Mouse (Mus musculus) MEL (cell line): ENCODE measurements around the gene Zbtb43. TPM values are rescaled to one million over a fixed set of nuclear protein-coding genes. Genes with fewer than 3 reads are reported as not detected.

Experiments used
- DNase-seq: peaks from one replicate; pipeline ENCODE4 v3.0.0; 2011; ENCODE audit warnings: low read depth, low spot score
- H3K27ac ChIP-seq: 2 replicates; pipeline ENCODE4 v1.5.1; 2012; ENCODE audit warnings: low read depth, mild to moderate bottlenecking, control low read depth, low read length, moderate library complexity; ENCODE audit not compliant: control insufficient read depth
- H3K27me3 ChIP-seq, 2 experiments: fragments of 150-350 bp in 1 of 2; sonication (generic) in 1 of 2; 2 replicates each; pipeline ENCODE4 v1.6.1; 2012; ENCODE audit warnings: low read length in 2 of 2, mild to moderate bottlenecking in 2 of 2, improper control_type of control experiment in 1 of 2, moderate library complexity in 1 of 2; ENCODE audit not compliant: insufficient read depth in 2 of 2, control insufficient read depth in 1 of 2
- H3K36me3 ChIP-seq, 2 experiments: 2 replicates each; pipeline ENCODE4 v1.6.1; 2012 to 2014; ENCODE audit warnings: low read length in 2 of 2, improper control_type of control experiment in 1 of 2, inconsistent platforms in 1 of 2, mild to moderate bottlenecking in 1 of 2; ENCODE audit not compliant: insufficient read depth in 2 of 2, control insufficient read depth in 1 of 2
- H3K4me1 ChIP-seq, 2 experiments: fragments of 150-350 bp in 1 of 2; sonication (generic) in 1 of 2; 2 replicates each; pipeline ENCODE4 v1.6.1; 2012; ENCODE audit warnings: low read length in 2 of 2, improper control_type of control experiment in 1 of 2, mild to moderate bottlenecking in 1 of 2; ENCODE audit not compliant: insufficient read depth in 2 of 2, control insufficient read depth in 1 of 2
- H3K4me3 ChIP-seq, 2 experiments: fragments of 150-350 bp in 1 of 2; sonication (generic) in 1 of 2; 2 replicates each; pipeline ENCODE4 v1.5.1; 2012; ENCODE audit warnings: low read depth in 2 of 2, low read length in 2 of 2, mild to moderate bottlenecking in 2 of 2, moderate library complexity in 2 of 2, control low read depth in 1 of 2, improper control_type of control experiment in 1 of 2; ENCODE audit not compliant: control insufficient read depth in 1 of 2, insufficient read depth in 1 of 2
- H3K79me2 ChIP-seq: 2 replicates; pipeline ENCODE4 v1.6.1; 2012; ENCODE audit warnings: mild to moderate bottlenecking, low read length, moderate library complexity; ENCODE audit not compliant: control insufficient read depth, poor library complexity, insufficient read depth
- H3K9ac ChIP-seq: 2 replicates; pipeline ENCODE4 v1.6.1; 2012; ENCODE audit warnings: low read depth, mild to moderate bottlenecking, control low read depth, low read length, moderate library complexity; ENCODE audit not compliant: control insufficient read depth, poor library complexity, severe bottlenecking
- H3K9me3 ChIP-seq: fragments of 150-350 bp; sonication (generic); replicated peaks from 2 replicates; pipeline ENCODE4 v1.6.1; 2012; ENCODE audit warnings: mild to moderate bottlenecking, low read length, improper control_type of control experiment, moderate library complexity; ENCODE audit not compliant: insufficient read depth
- CHD2 ChIP-seq: IDR thresholded peaks from 2 replicates; pipeline ENCODE4 v1.6.1; 2011; ENCODE audit warnings: low read length, improper control_type of control experiment
- CTCF ChIP-seq, 3 experiments: IDR thresholded peaks in 2 of 3; conservative IDR thresholded peaks in 1 of 3; 2 replicates each; pipeline ENCODE4 v1.5.1; 2011 to 2012; ENCODE audit warnings: low read length in 3 of 3, low read depth in 2 of 3, mild to moderate bottlenecking in 2 of 3, improper control_type of control experiment in 1 of 3, inconsistent platforms in 1 of 3, mixed read lengths in 1 of 3, moderate library complexity in 1 of 3; ENCODE audit not compliant: control insufficient read depth in 1 of 3, insufficient read depth in 1 of 3, poor library complexity in 1 of 3, severe bottlenecking in 1 of 3
- ETS1 ChIP-seq: IDR thresholded peaks from 2 replicates; pipeline ENCODE4 v1.6.1; 2012; ENCODE audit warnings: low read depth, mild to moderate bottlenecking, inconsistent platforms, low read length, improper control_type of control experiment, moderate library complexity
- GATA1 ChIP-seq: IDR thresholded peaks from 2 replicates; pipeline ENCODE4 v1.6.1; 2011; ENCODE audit warnings: low read depth, low read length, improper control_type of control experiment
- MAX ChIP-seq: IDR thresholded peaks from 2 replicates; pipeline ENCODE4 v1.6.1; 2011; ENCODE audit warnings: low read length, improper control_type of control experiment
- POLR2A ChIP-seq, 2 experiments: IDR thresholded peaks; 2 replicates each; pipeline ENCODE4 v1.6.1; 2011 to 2012; ENCODE audit warnings: low read length in 2 of 2, mild to moderate bottlenecking in 2 of 2, control low read depth in 1 of 2, improper control_type of control experiment in 1 of 2, low read depth in 1 of 2, moderate library complexity in 1 of 2; ENCODE audit not compliant: control insufficient read depth in 1 of 2, insufficient read depth in 1 of 2, poor library complexity in 1 of 2
- RAD21 ChIP-seq: IDR thresholded peaks from 2 replicates; pipeline ENCODE4 v1.6.1; 2011; ENCODE audit warnings: mild to moderate bottlenecking, low read depth, low read length, improper control_type of control experiment
- SMC3 ChIP-seq: IDR thresholded peaks from 2 replicates; pipeline ENCODE4 v1.6.1; 2011; ENCODE audit warnings: low read depth, low read length, improper control_type of control experiment
- TCF12 ChIP-seq: IDR thresholded peaks from 2 replicates; pipeline ENCODE4 v1.6.1; 2014; ENCODE audit warnings: low read depth, mild to moderate bottlenecking, inconsistent platforms, low read length, improper control_type of control experiment, moderate library complexity
- USF1 ChIP-seq: IDR thresholded peaks from 2 replicates; pipeline ENCODE4 v1.6.1; 2014; ENCODE audit warnings: low read depth, mild to moderate bottlenecking, inconsistent platforms, low read length, improper control_type of control experiment, moderate library complexity
- ZC3H11A ChIP-seq: IDR thresholded peaks from 2 replicates; pipeline ENCODE4 v1.6.1; 2012; ENCODE audit warnings: low read depth, mild to moderate bottlenecking, inconsistent platforms, low read length, improper control_type of control experiment
- ZKSCAN1 ChIP-seq: IDR thresholded peaks from 2 replicates; pipeline ENCODE4 v1.6.1; 2012; ENCODE audit warnings: low read depth, mild to moderate bottlenecking, inconsistent platforms, low read length, improper control_type of control experiment, moderate library complexity
- ZMIZ1 ChIP-seq: IDR thresholded peaks from 2 replicates; pipeline ENCODE4 v1.6.1; 2012; ENCODE audit warnings: low read depth, mild to moderate bottlenecking, inconsistent platforms, low read length, improper control_type of control experiment, moderate library complexity
- ZNF384 ChIP-seq: IDR thresholded peaks from 2 replicates; pipeline ENCODE4 v1.6.1; 2012; ENCODE audit warnings: low read depth, mild to moderate bottlenecking, inconsistent platforms, low read length, improper control_type of control experiment
- polyA plus RNA-seq, 2 experiments: library from polyadenylated mRNA; stranded (reverse) in 1 of 2; unstranded in 1 of 2; fragments of >175 nt in 1 of 2; fragments of >200 nt in 1 of 2; gene quantifications; 2 replicates each; pipeline versions ENCODE4 v1.2.1 to v1.2.4; 2012; ENCODE audit warnings: low replicate concordance in 2 of 2, low read depth in 1 of 2; ENCODE audit not compliant: insufficient read length in 2 of 2, insufficient read depth in 1 of 2, missing spikeins in 1 of 2
- total RNA-seq: library from RNA; depleted of rRNA; stranded (reverse); fragments of 300-350 nt; gene quantifications from 2 replicates; pipeline ENCODE4 v1.2.3, GENCODE M21; 2012

Gene Zbtb43
- total and polyA plus RNA-seq, 3 experiments: 15.5 to 17.7 TPM; not detected in 1

GRCm38 (mm10) chr2:33436035-33436580 lies 32.3 kb downstream of the Zbtb43 start:
- TF ChIP-seq ZNF384: no peak
- TF ChIP-seq RAD21: no peak
- no peak for TF ChIP-seq USF1
- TF ChIP-seq ETS1: no peak
- no peak for TF ChIP-seq ZKSCAN1
- TF ChIP-seq POLR2A (IDR thresholded peaks at IDR 0.05; ENCODE audit: control insufficient read depth in 1 of 2, insufficient read depth in 1 of 2, low read depth in 1 of 2, low read length in 2 of 2, poor library complexity in 1 of 2): no peak
- no peak for TF ChIP-seq ZC3H11A
- TF ChIP-seq TCF12: no peak
- no peak for TF ChIP-seq MAX
- no peak for TF ChIP-seq CHD2
- no peaks in the 10 kb centered on the region; a peak in 1 of 4 replicates for H3K4me1 ChIP-seq
- peak overlapping the region in 1 of 2 experiments; percentile 2; a peak in 2 of 4 replicates for H3K4me3 ChIP-seq
- H3K9me3 ChIP-seq: no peaks in the 10 kb centered on the region
- no peak overlapping the region for H3K27ac ChIP-seq
- peak overlapping the region; percentile 10; the same call in 1 of the 2 replicates for H3K9ac ChIP-seq
- H3K36me3 ChIP-seq: peaks cover 0 to 3% of the 10 kb centered on the region in 2 experiments; a peak in 2 of 4 replicates
- H3K79me2 ChIP-seq: 0 out of 2 replicates have a peak, but pooled peaks cover 1% of the 10 kb centered on the region
- no peaks in the 10 kb centered on the region for H3K27me3 ChIP-seq
- no peak for DNase-seq

- Histone ChIP-seq H3K27ac (no peak overlapping the region), H3K9me3 (no peaks in the 10 kb centered on the region), H3K4me3 (no peak overlapping the region), H3K9ac (no peak overlapping the region), H3K36me3 (peaks cover 0 to 3% of the 10 kb centered on the region in 2 experiments; a peak in 2 of 4 replicates), H3K4me1 (no peaks in the 10 kb centered on the region; a peak in 1 of 4 replicates), H3K27me3 (no peaks in the 10 kb centered on the region), H3K79me2 (peaks cover 11% of the 10 kb centered on the region)
- no peak for DNase-seq
- TF ChIP-seq ZMIZ1 (no peak), USF1 (0 out of 2 replicates have a peak, but pooled peaks have one; percentile 14)
These were observed 33.2 kb downstream of the Zbtb43 start for GRCm38 (mm10) chr2:33435036-33435650.

GRCm38 (mm10) chr2:33432877-33433276 lies 35.5 kb downstream of the Zbtb43 start:
- H3K4me3 ChIP-seq: no peak overlapping the region
- H3K27me3 ChIP-seq: no peaks in the 10 kb centered on the region
- peak; percentile 51 to 67 (median 66) for TF ChIP-seq CTCF (IDR thresholded peaks at IDR 0.05 in 2 of 3, conservative IDR thresholded peaks at IDR 0.05 in 1 of 3; ENCODE audit: control insufficient read depth in 1 of 3, insufficient read depth in 1 of 3, low read depth in 2 of 3, low read length in 3 of 3, poor library complexity in 1 of 3, severe bottlenecking in 1 of 3)
- TF ChIP-seq ZC3H11A: 0 out of 2 replicates have a peak, but pooled peaks have one; percentile 2
- no peak for TF ChIP-seq ZMIZ1
- TF ChIP-seq RAD21: peak; percentile 26
- no peak for TF ChIP-seq GATA1
- TF ChIP-seq SMC3: peak; percentile 51
- H3K79me2 ChIP-seq: peaks cover 23% of the 10 kb centered on the region
- peaks cover 0 to 11% of the 10 kb centered on the region in 2 experiments; a peak in 2 of 4 replicates for H3K36me3 ChIP-seq
- peak; percentile 79 for DNase-seq
- no peak overlapping the region for H3K9ac ChIP-seq
- no peak overlapping the region for H3K27ac ChIP-seq
- H3K9me3 ChIP-seq: no peaks in the 10 kb centered on the region
- H3K4me1 ChIP-seq: peaks cover 0 to 9% of the 10 kb centered on the region in 2 experiments; a peak in 3 of 4 replicates
